Mouse (Mus musculus): ENCODE data around the gene Creb3l2.

Creb3l2 gene

GRCm38 (mm10) chr6:37442041-37442667, at the start of gene Creb3l2:
Gene Creb3l2 (minus strand): TSS chr6:37442146.
- ChIA-PET POLR2A (interaction anchor here in 3 of 4 experiments (0.5 to 5.3 kb wide), 63 partner anchors 8 to 1109 kb away, joined by 3 to 53 read pairs (median 4); partner anchors contain the start of genes Luc7l2 (in 1 of the 3) and Ttc26 (in 1 of the 3)), CTCF (interaction anchor here in 3 of 4 experiments (0.5 to 1.8 kb wide), 15 partner anchors 12 to 90 kb away, joined by 3 to 10 read pairs (median 3); no protein-coding TSS in a partner anchor)

- POLR2A ChIA-PET = no interaction called here
Measured at GRCm38 (mm10) chr6:37486502-37486901, 44.6 kb upstream of the Creb3l2 start.

GRCm38 (mm10) chr6:37484588-37485070, 42.7 kb upstream of the Creb3l2 start:
- POLR2A ChIA-PET = no interaction called here
- CTCF ChIA-PET = no interaction called here

More at GRCm38 (mm10) chr6:37486502-37486901, 44.6 kb upstream of the Creb3l2 start:
- CTCF ChIA-PET = interaction anchor here in 2 of 4 experiments (0.6 to 0.7 kb wide), 3 partner anchors 89 to 1978 kb away, joined by 4 to 9 read pairs (median 4); no protein-coding TSS in a partner anchor

GRCm38 (mm10) chr6:37483262-37483661, 41.3 kb upstream of the Creb3l2 start:
- ChIA-PET POLR2A (no interaction called here), CTCF (no interaction called here)

GRCm38 (mm10) chr6:37481147-37481546, 39.2 kb upstream of the Creb3l2 start:
- ChIA-PET CTCF (interaction anchor here in 1 of 4 experiments (1.1 kb wide), 1 partner anchor 23 kb away, joined by 3 read pairs; no protein-coding TSS in a partner anchor), POLR2A (interaction anchor here in 1 of 4 experiments (0.6 kb wide), 1 partner anchor 41 kb away, joined by 3 read pairs; no protein-coding TSS in a partner anchor)

GRCm38 (mm10) chr6:37480008-37480407, 38.1 kb upstream of the Creb3l2 start:
- CTCF ChIA-PET = no interaction called here
- POLR2A ChIA-PET = no interaction called here

GRCm38 (mm10) chr6:37478481-37478880, 36.5 kb upstream of the Creb3l2 start:
- ChIA-PET POLR2A (no interaction called here), CTCF (interaction anchor here in 2 of 4 experiments (0.7 kb wide), 2 partner anchors 27 to 1052 kb away, joined by 4 read pairs; no protein-coding TSS in a partner anchor)

- ChIA-PET CTCF (interaction anchor here in 2 of 4 experiments (0.6 to 1.2 kb wide), 2 partner anchors 14 to 16 kb away, joined by 3 to 5 read pairs; no protein-coding TSS in a partner anchor), POLR2A (no interaction called here)
Measured at GRCm38 (mm10) chr6:37473674-37474342, 31.9 kb upstream of the Creb3l2 start.

- ChIA-PET CTCF (interaction anchor here in 2 of 4 experiments (1.0 kb wide), 2 partner anchors 94 to 538 kb away, joined by 3 read pairs; no protein-coding TSS in a partner anchor), POLR2A (interaction anchor here in 1 of 4 experiments (0.8 to 1.5 kb wide), 2 partner anchors 34 to 572 kb away, joined by 3 to 4 read pairs; no protein-coding TSS in a partner anchor)
Measured at GRCm38 (mm10) chr6:37470216-37470615, 28.3 kb upstream of the Creb3l2 start.

GRCm38 (mm10) chr6:37465847-37466246, 23.9 kb upstream of the Creb3l2 start:
- CTCF ChIA-PET = no interaction called here

GRCm38 (mm10) chr6:37465356-37465755, 23.4 kb upstream of the Creb3l2 start:
- CTCF ChIA-PET = no interaction called here
- POLR2A ChIA-PET = no interaction called here

More at GRCm38 (mm10) chr6:37465847-37466246, 23.9 kb upstream of the Creb3l2 start:
- POLR2A ChIA-PET = no interaction called here

GRCm38 (mm10) chr6:37464585-37464984, 22.6 kb upstream of the Creb3l2 start:
- ChIA-PET CTCF (no interaction called here), POLR2A (no interaction called here)

- POLR2A ChIA-PET = interaction anchor here in 3 of 4 experiments (0.5 to 0.9 kb wide), 3 partner anchors 22 to 1087 kb away, joined by 3 to 5 read pairs (median 4); partner anchors contain the start of genes Creb3l2 (in 1 of the 3) and Luc7l2 (in 1 of the 3)
- CTCF ChIA-PET = interaction anchor here in 3 of 4 experiments (0.6 to 1.3 kb wide), 6 partner anchors 16 to 666 kb away, joined by 3 to 4 read pairs (median 3); no protein-coding TSS in a partner anchor
Measured at GRCm38 (mm10) chr6:37463517-37464482, 21.9 kb upstream of the Creb3l2 start.

GRCm38 (mm10) chr6:37460681-37461080, 18.7 kb upstream of the Creb3l2 start:
- ChIA-PET POLR2A (interaction anchor here in 2 of 4 experiments (1.3 to 2.9 kb wide), 2 partner anchors 19 to 104 kb away, joined by 3 to 11 read pairs; partner anchors contain the start of gene Creb3l2 (in 1 of the 2)), CTCF (interaction anchor here in 1 of 4 experiments (0.6 kb wide), 1 partner anchor 84 kb away, joined by 3 read pairs; no protein-coding TSS in a partner anchor)

- POLR2A ChIA-PET = interaction anchor here in 2 of 4 experiments (1.3 to 2.9 kb wide), 2 partner anchors 18 to 103 kb away, joined by 3 to 11 read pairs; partner anchors contain the start of gene Creb3l2 (in 1 of the 2)
- CTCF ChIA-PET = interaction anchor here in 2 of 4 experiments (0.7 to 1.3 kb wide), 4 partner anchors 14 to 547 kb away, joined by 3 to 5 read pairs (median 4); no protein-coding TSS in a partner anchor
Measured at GRCm38 (mm10) chr6:37459656-37460055, 17.7 kb upstream of the Creb3l2 start.

- POLR2A ChIA-PET = interaction anchor here (0.6 to 2.9 kb wide), 5 partner anchors 16 to 141 kb away, joined by 3 to 11 read pairs (median 3); partner anchors contain the start of gene Creb3l2 (in 1 of the 4)
- CTCF ChIA-PET = interaction anchor here in 3 of 4 experiments (0.6 to 1.4 kb wide), 13 partner anchors 10 to 597 kb away, joined by 3 to 4 read pairs (median 3); partner anchors contain the start of gene Creb3l2 (in 2 of the 3)
Measured at GRCm38 (mm10) chr6:37457990-37458655, 16.2 kb upstream of the Creb3l2 start.

- POLR2A ChIA-PET = interaction anchor here in 1 of 4 experiments (0.5 to 1.9 kb wide), 3 partner anchors 14 to 984 kb away, joined by 3 to 9 read pairs (median 6); partner anchors contain the start of gene Creb3l2
- CTCF ChIA-PET = interaction anchor here in 1 of 4 experiments (0.7 kb wide), 1 partner anchor 13 kb away, joined by 3 read pairs; the partner anchor contains the start of gene Creb3l2
Measured at GRCm38 (mm10) chr6:37455540-37455939, 13.6 kb upstream of the Creb3l2 start.

All from embryonic stem cell, embryonic (primary cell).